Mouse (Mus musculus): Measurements from ENCODE around the gene Cdc6. TPM values are rescaled to one million over a fixed set of nuclear protein-coding genes. Genes with fewer than 3 reads are reported as not detected.

Gene Cdc6
- polyA plus RNA-seq (2011; ENCODE audit: insufficient read depth, insufficient read length, low read depth, missing spikeins): 54.3 and 55.8 TPM in 2 replicates

GRCm38 (mm10) chr11:98907437-98908173 is at the start of gene Cdc6:
Gene Cdc6 (plus strand): TSS chr11:98907801.
- Histone ChIP-seq H3K4me1 (ENCODE audit: control insufficient read depth, insufficient read depth, low read length) (peaks cover 7% of the 10 kb centered on the region), H3K9me3 (replicated peaks; ENCODE audit: control insufficient read depth, insufficient read depth, low read length, poor library complexity, severe bottlenecking) (no peaks in the 10 kb centered on the region), H3K27me3 (ENCODE audit: control insufficient read depth, insufficient read depth, low read length, poor library complexity, severe bottlenecking) (no peaks in the 10 kb centered on the region), H3K9ac (ENCODE audit: low read depth, poor library complexity, severe bottlenecking) (peak within 1 kb of the TSS; percentile 60), H3K36me3 (ENCODE audit: control insufficient read depth, insufficient read depth, low read length, poor library complexity, severe bottlenecking) (peaks cover 36% of the 10 kb centered on the region), H3K27ac (ENCODE audit: insufficient read depth, low read length) (peak within 1 kb of the TSS; percentile 12; the same call in 1 of the 2 replicates), H3K4me3 (ENCODE audit: low read depth, low read length) (peak within 1 kb of the TSS; percentile 86)
- TF ChIP-seq CTCF (IDR thresholded peaks at IDR 0.05; ENCODE audit: low read depth, low read length) (no peak), POLR2A (IDR thresholded peaks at IDR 0.05; ENCODE audit: insufficient read depth, low read length) (peak; percentile 69)

GRCm38 (mm10) chr11:98858759-98859731 is 48.6 kb upstream of the Cdc6 start:
- Histone ChIP-seq H3K9me3 (replicated peaks; ENCODE audit: control insufficient read depth, insufficient read depth, low read length, poor library complexity, severe bottlenecking) (no peaks in the 10 kb centered on the region), H3K4me3 (ENCODE audit: low read depth, low read length) (peak overlapping the region; percentile 22; the same call in 1 of the 2 replicates), H3K9ac (ENCODE audit: low read depth, poor library complexity, severe bottlenecking) (peak overlapping the region; percentile 16), H3K27me3 (ENCODE audit: control insufficient read depth, insufficient read depth, low read length, poor library complexity, severe bottlenecking) (no peaks in the 10 kb centered on the region), H3K36me3 (ENCODE audit: control insufficient read depth, insufficient read depth, low read length, poor library complexity, severe bottlenecking) (no peaks in the 10 kb centered on the region), H3K4me1 (ENCODE audit: control insufficient read depth, insufficient read depth, low read length) (peaks cover 2% of the 10 kb centered on the region), H3K27ac (ENCODE audit: insufficient read depth, low read length) (peak overlapping the region; percentile 21; the same call in 1 of the 2 replicates)
- TF ChIP-seq CTCF (IDR thresholded peaks at IDR 0.05; ENCODE audit: low read depth, low read length) (peak; percentile 66), POLR2A (IDR thresholded peaks at IDR 0.05; ENCODE audit: insufficient read depth, low read length) (no peak), EP300 (IDR thresholded peaks at IDR 0.05; ENCODE audit: insufficient read depth, low read depth, low read length) (no peak)

DNA sequence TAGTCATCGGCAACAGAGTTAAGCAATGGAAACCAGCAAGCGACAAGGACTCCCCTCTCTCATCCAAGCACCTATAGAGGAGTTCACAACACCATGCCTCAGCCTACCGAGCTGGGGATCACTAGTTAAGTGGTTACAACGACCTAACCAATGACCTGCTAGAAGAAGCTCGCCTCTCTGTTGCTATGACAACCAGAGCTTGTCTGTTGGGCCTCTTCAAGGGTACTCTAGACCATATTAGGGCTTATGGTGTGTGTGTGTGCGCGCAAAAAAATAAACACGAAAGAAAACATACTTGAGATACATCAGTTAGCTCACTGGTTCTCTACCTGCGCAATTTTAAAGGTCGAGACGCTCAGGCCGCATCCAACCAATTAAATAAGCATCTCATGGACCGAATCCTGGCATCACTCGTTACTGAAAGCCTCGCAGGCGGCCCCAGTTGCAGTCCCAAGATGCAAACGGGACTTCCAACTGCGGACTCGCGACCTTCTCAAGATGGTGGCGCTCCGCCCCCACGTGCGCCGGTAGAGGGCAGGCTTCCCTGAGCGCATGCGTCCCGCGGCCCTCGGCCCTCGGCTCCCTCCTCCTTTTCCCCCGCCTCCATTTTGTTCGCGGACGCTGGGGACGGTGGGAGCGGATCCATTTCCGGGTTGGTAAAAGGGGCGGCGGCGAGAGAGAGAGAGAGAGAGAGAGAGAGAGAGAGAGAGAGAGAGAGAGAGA is 44.4 kb upstream of the Cdc6 start, which contains the start of gene Wipf2:
Wipf2 (plus strand) TSS at position 611 of the 723 bp plus-strand sequence.
- Histone ChIP-seq H3K36me3 (ENCODE audit: control insufficient read depth, insufficient read depth, low read length, poor library complexity, severe bottlenecking) (peaks cover 5% of the 10 kb centered on the region), H3K9me3 (replicated peaks; ENCODE audit: control insufficient read depth, insufficient read depth, low read length, poor library complexity, severe bottlenecking) (no peaks in the 10 kb centered on the region), H3K4me1 (ENCODE audit: control insufficient read depth, insufficient read depth, low read length) (peaks cover 2% of the 10 kb centered on the region), H3K27ac (ENCODE audit: insufficient read depth, low read length) (peak within 1 kb of the TSS; percentile 82), H3K9ac (ENCODE audit: low read depth, poor library complexity, severe bottlenecking) (peak within 1 kb of the TSS; percentile 75), H3K27me3 (ENCODE audit: control insufficient read depth, insufficient read depth, low read length, poor library complexity, severe bottlenecking) (no peaks in the 10 kb centered on the region), H3K4me3 (ENCODE audit: low read depth, low read length) (peak within 1 kb of the TSS; percentile 68)
- TF ChIP-seq CTCF (IDR thresholded peaks at IDR 0.05; ENCODE audit: low read depth, low read length) (peak; percentile 46), EP300 (IDR thresholded peaks at IDR 0.05; ENCODE audit: insufficient read depth, low read depth, low read length) (no peak), POLR2A (IDR thresholded peaks at IDR 0.05; ENCODE audit: insufficient read depth, low read length) (peak; percentile 58)

- peaks cover 5% of the 10 kb centered on the region for H3K36me3 ChIP-seq (ENCODE audit: control insufficient read depth, insufficient read depth, low read length, poor library complexity, severe bottlenecking)
- H3K4me3 ChIP-seq (ENCODE audit: low read depth, low read length): peak overlapping the region; percentile 65
- peak overlapping the region; percentile 82 for H3K27ac ChIP-seq (ENCODE audit: insufficient read depth, low read length)
- TF ChIP-seq CTCF (IDR thresholded peaks at IDR 0.05; ENCODE audit: low read depth, low read length) (no peak), POLR2A (IDR thresholded peaks at IDR 0.05; ENCODE audit: insufficient read depth, low read length) (no peak), EP300 (IDR thresholded peaks at IDR 0.05; ENCODE audit: insufficient read depth, low read depth, low read length) (no peak)
- H3K9me3 ChIP-seq (replicated peaks; ENCODE audit: control insufficient read depth, insufficient read depth, low read length, poor library complexity, severe bottlenecking): no peaks in the 10 kb centered on the region
- H3K27me3 ChIP-seq (ENCODE audit: control insufficient read depth, insufficient read depth, low read length, poor library complexity, severe bottlenecking): no peaks in the 10 kb centered on the region
- peaks cover 1% of the 10 kb centered on the region for H3K4me1 ChIP-seq (ENCODE audit: control insufficient read depth, insufficient read depth, low read length)
- peak overlapping the region; percentile 75 for H3K9ac ChIP-seq (ENCODE audit: low read depth, poor library complexity, severe bottlenecking)
Measured at GRCm38 (mm10) chr11:98863751-98864429, 43.7 kb upstream of the Cdc6 start.

- Histone ChIP-seq H3K4me3 (ENCODE audit: low read depth, low read length) (no peak overlapping the region), H3K27me3 (ENCODE audit: control insufficient read depth, insufficient read depth, low read length, poor library complexity, severe bottlenecking) (no peaks in the 10 kb centered on the region), H3K4me1 (ENCODE audit: control insufficient read depth, insufficient read depth, low read length) (no peaks in the 10 kb centered on the region), H3K9me3 (replicated peaks; ENCODE audit: control insufficient read depth, insufficient read depth, low read length, poor library complexity, severe bottlenecking) (no peaks in the 10 kb centered on the region), H3K27ac (ENCODE audit: insufficient read depth, low read length) (no peak overlapping the region), H3K36me3 (ENCODE audit: control insufficient read depth, insufficient read depth, low read length, poor library complexity, severe bottlenecking) (peaks cover 12% of the 10 kb centered on the region), H3K9ac (ENCODE audit: low read depth, poor library complexity, severe bottlenecking) (no peak overlapping the region)
- TF ChIP-seq EP300 (IDR thresholded peaks at IDR 0.05; ENCODE audit: insufficient read depth, low read depth, low read length): no peak
- TF ChIP-seq CTCF (IDR thresholded peaks at IDR 0.05; ENCODE audit: low read depth, low read length): no peak
- TF ChIP-seq POLR2A (IDR thresholded peaks at IDR 0.05; ENCODE audit: insufficient read depth, low read length): no peak
Measured at GRCm38 (mm10) chr11:98867293-98867692, 40.3 kb upstream of the Cdc6 start.

Measured in ES-Bruce4 (cell line).